Mouse (Mus musculus) right cerebral cortex, adult 18-20 months (tissue): ENCODE data around the gene Otop3.
A peak's percentile ranks its signal among the peaks of the same experiment; 100 is the strongest.

ENCODE experiments used
- DNase-seq: peaks from one replicate; pipeline ENCODE4 v3.0.0; 2022; ENCODE audit warnings: mixed read lengths

The Otop3 gene

DNA sequence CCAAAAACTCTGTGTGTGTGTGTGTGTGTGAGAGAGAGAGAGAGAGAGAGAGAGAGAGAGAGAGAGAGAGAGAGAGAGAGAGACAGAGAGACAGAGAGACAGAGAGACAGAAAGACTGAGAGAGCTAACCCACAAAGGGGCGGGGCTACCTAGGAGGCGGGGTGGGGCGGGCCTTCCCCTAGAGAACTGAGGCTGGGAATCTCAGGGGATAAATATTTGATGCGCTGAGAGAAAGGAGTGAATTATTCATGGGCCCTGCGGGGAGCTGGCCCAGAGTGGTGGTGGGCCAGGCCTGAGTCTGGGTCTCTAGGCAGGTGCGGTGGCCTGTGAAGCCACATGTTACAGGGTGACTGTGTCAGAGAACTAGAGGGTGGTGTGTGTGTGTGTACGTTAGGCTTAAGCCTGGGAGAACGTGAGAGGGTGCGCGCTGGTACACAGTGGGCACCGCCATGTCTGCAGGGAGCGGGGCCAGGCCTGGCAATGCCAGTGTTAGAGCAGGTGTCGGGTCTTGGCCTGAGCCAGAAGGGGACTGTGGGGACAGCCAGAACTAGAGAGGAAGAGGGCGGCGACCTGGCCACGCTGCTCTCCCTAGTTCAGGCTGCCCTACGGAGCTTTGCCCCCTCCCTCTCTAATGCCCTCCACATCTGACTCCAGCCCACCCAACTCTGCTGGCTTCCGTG is 14.7 kb upstream of the Otop3 start:
- no peak for DNase-seq

GRCm38 (mm10) chr11:115321906-115322693 is 12.4 kb upstream of the Otop3 start, which contains the start of gene Ush1g:
Gene Ush1g, minus strand, starts transcription at chr11:115322041.
- DNase-seq: peak; percentile 38

DNA sequence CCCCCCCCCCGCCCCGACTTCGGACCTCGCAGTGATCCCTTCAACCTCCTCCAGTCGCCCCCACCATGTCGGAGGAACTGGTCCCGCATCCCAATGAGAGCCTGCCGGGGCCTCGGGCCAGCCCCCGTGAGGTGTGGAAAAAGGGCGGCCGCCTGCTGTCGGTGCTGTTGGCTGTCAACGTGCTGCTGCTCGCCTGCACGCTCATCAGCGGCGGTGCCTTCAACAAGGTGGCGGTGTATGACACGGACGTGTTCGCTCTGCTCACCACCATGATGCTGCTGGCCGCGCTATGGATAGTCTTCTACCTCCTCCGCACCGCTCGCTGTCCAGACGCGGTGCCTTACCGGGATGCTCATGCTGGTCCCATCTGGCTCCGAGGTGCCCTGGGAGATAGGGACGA is 11.2 kb upstream of the Otop3 start:
- no peak for DNase-seq

- DNase-seq: peak; percentile 60
Measured at GRCm38 (mm10) chr11:115326730-115327129, 7.8 kb upstream of the Otop3 start.

DNA sequence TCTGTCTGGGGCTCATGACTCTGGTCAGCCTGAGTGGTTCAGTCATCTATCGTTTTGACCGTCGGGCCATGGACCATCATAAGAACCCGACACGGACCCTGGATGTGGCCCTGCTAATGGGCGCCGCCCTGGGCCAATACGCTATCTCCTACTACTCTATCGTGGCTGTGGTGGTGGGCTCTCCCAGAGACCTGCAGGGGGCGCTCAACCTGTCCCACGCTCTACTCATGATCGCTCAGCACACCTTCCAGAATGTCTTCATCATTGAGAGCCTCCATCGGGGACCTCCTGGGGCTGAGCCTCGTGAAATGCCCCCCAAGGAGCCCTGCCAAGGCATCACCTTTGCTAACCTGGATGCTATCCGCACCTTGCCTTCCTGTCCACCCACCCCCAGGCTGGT is 5.2 kb upstream of the Otop3 start:
- no peak for DNase-seq

- DNase-seq: no peak
Measured at GRCm38 (mm10) chr11:115335223-115335622, 692 bp downstream of the Otop3 start.

DNA sequence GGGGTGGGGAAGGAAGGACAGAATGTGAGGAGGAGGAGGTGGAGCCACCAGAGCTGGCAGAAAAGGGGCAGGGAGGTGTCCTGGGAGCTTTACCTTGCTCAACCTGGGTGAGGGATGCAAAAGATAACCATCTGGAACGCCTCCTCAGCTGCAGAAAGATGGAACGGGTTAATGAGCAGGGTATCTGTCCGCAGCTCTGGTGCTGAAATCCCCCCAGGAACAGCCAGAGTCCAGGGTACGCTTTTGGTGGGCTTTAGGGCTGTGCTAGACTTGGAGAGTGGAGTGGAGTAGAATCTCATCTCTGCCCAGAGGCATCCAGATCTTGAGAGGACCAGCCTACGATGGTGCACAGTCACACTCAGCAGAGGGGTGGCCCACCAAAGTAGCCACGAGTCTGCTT is 1.6 kb downstream of the Otop3 start:
- no peak for DNase-seq

GRCm38 (mm10) chr11:115337350-115337749 is 2.8 kb downstream of the Otop3 start:
- DNase-seq: no peak

DNA sequence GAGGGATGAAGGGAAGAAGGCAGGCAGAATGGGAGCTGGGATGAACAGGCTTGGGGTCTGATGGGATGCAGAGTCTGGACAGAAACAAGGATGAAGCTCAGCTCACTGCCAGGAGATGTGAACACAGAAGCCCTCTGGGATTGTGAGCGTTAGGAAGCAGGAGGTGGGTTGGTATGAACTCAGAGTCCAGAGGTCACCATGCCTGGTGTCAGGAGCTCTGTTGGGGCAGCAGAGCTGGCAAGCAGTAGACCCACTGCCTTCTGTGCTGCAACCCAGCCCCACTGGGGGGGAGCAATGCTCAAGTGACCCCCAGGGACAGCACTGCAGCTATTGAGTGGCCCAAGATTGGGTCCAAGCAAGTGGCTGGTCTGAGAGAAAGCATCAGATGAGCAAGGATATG is 3.3 kb downstream of the Otop3 start:
- DNase-seq: no peak

- no peak for DNase-seq
Measured at GRCm38 (mm10) chr11:115341246-115341645, 6.7 kb downstream of the Otop3 start.

DNA sequence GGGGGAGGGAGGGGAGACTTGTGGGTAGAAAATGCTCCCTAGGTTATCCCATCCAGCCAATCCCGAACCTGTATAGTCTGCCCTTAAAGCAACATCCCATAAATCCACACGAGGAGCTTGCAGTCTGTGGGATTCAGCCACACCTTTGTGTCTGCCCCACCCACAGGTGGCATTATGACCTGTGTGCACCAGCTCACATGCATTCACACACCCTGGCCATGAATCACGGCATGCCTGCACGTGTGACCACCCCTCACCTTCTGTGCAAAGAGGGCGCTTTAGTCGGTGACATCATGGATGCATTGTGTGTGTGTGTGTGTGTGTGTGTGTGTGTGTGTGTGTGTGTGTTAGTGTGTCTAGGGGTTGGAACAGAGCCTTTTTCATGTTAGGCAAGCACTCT is 7.3 kb downstream of the Otop3 start:
- no peak for DNase-seq

DNA sequence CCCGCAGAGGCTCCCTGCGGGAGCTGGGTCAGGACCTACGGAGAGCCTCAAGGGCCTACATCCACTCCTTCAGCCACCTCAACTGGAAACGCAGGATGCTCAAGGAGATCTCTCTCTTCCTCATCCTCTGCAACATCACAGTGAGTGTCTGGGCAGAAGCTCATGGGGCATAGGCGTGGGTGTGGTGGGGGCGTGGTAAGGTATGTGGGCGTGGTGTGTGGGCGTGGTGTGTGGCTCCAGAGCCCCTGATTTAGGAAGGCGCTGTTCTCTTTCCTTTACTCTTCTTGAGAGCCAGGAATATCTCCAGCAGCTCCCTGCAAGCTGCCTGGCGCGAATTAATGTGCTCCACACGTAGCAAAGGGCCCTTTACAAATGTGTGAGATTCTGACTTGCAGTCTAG is 10.4 kb downstream of the Otop3 start:
- DNase-seq: no peak

GRCm38 (mm10) chr11:115345515-115345914 is 11.0 kb downstream of the Otop3 start:
- DNase-seq: no peak

DNA sequence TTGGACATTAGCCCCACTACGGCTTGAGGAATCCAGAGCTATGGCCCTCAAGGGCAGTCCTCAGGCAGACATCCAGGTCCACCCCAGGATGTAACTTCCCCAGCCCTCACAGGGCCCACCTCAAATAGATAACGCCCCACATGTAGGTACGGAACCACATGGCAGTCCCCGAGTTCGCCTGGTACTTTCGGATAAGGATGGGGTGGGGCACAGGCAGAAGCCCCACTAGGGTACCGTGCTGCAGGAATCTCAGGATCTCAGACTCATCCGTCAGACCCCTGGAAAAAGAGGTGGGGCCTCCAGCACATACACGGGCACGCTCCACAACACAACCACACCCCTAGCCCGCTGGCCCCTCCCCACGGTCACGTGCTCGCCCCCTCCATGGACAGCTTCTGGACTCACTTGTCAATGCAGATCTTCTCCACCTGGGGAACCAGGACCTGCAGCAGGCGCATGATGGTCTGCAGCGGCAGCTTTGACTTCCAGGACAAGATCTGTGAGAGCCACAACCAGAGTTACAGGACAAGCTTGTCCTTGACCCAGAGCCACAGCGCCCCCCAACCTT is 14.2 kb downstream of the Otop3 start:
- DNase-seq: no peak

- no peak for DNase-seq
Measured at GRCm38 (mm10) chr11:115349976-115350375, 15.4 kb downstream of the Otop3 start.

GRCm38 (mm10) chr11:115353375-115353774 is 18.8 kb downstream of the Otop3 start:
- DNase-seq: no peak

- DNase-seq: peak; percentile 56
Measured at GRCm38 (mm10) chr11:115354183-115354582, 19.7 kb downstream of the Otop3 start.

DNA sequence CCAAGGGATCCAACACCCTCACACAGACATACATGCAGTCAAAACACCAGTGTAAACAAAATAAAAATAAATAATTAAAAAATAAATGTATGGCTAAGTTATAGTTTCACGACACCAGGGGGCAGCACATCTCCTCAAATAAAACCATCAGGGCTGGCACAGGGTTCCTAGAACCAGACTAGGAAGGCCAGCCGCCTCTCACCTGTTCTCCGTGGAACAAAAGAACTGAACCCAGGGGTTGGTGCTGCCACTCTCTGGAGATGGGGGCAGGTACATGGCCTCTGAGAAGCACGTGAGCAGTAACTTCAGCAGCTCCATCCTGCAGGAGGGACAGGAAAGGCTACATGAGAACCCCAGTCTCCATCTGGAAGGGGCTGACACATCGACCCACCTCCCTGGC is 23.9 kb downstream of the Otop3 start:
- DNase-seq: peak; percentile 73

GRCm38 (mm10) chr11:115359293-115359692 is 24.8 kb downstream of the Otop3 start:
- no peak for DNase-seq

DNA sequence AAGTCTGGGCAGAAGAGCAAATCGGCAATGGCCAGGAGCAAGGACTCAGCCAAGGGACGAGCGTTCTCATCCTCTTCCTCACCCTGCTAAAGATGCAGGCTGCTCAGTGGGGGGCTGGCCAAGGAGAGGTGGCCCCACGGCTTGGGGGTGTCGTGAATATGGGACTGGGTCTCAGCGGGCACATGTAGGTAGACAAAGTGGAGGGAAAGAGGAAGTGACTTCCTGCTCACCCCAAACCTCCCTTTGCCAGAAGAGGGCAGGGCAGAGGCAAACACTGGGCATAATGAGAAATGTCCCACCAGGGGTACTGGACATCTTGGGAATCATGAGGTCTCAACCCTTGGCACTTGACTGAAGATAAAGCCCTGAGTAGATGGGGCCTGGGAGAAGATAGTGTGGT is 25.2 kb downstream of the Otop3 start:
- no peak for DNase-seq

- no peak for DNase-seq
Measured at GRCm38 (mm10) chr11:115364136-115364535, 29.6 kb downstream of the Otop3 start.

- DNase-seq: no peak
Measured at GRCm38 (mm10) chr11:115366039-115366705, 31.6 kb downstream of the Otop3 start.

DNA sequence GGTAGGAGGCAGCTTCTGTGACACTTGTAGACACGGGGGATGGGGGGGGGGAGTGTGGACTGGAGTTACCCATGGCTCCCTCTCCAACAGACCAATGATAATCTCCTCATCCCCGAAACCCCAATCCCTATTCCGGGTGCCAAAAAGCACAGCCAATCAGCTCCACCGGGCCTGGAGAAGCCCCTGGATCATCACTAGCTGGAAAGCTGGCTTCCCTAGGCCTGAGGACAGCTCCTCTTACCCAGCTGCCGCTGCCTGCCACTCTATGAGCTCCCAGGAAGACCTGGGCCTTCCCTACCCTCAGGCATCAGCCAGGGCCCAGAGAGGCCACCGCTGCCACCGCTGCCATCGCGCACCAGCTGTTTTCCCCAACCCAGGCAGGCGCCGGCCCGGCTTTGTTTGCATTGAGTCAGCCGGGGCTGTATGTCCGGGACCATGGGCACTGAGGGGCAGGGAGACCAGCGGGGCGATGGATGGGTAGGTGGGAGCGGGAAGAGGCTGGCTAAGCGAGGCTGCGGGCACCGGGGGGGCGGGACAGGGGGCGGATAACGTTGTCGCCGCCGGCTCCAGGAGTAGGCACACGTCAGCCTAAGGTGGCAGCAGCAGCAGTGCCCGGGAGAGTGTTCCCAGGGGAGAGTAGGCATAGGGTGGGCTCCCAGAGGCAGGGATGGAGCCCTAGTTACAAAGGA is 32.3 kb downstream of the Otop3 start:
- DNase-seq: peak; percentile 73
